In the genomic region with DNA sequence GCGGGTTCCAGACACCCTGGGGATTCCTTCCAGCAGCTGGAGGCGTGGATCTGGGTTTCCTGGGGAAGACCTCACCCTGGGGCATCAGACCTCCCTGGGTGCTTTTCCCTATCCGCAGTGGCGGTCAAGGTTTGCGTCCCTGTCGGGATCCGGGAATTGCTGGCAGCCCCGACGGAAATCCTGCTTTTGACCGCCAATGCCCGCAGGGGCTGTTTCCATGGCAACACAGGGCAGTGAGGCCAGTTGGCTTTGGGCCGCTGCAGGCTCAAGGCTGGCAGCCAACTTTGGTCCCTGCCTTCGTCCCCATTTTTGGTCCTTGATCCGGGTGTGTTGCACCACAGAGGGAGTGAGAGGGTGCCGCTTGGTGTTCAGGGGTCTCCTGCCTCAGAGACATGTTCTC, we compare ENCODE assay signal across 8 mouse cellular contexts. TPM values are rescaled to one million over a fixed set of nuclear protein-coding genes. Genes with fewer than 3 reads are reported as not detected.
A peak's percentile ranks its signal among the peaks of the same experiment; 100 is the strongest.
DNase-seq lines count a peak whose midpoint lies in the region; ATAC-seq and TF ChIP-seq lines count a peak whose summit lies in the region.

No protein-coding gene starts in this region.

- no peak overlapping the region for H3K27ac ChIP-seq in hindbrain, embryonic 11.5 days (ENCODE audit: low read depth, low read length)
- H3K27ac ChIP-seq in lung, embryonic 14.5 days (ENCODE audit: low read depth), result peak overlapping the region; percentile 7; the same call in 1 of the 2 replicates

- DNase-seq in adrenal gland, adult 2 months, result peak; percentile 92
- DNase-seq in cerebellum, adult 8-10 months, result peak; percentile 69
- peak; percentile 44 to 63 for DNase-seq in frontal cortex, postnatal 10 days (ENCODE audit: low spot score in 2 of 2)
- peak; percentile 82 for DNase-seq in hindbrain, embryonic 11.5 days (ENCODE audit: low spot score)
- peak; percentile 69 to 79 for DNase-seq in layer of hippocampus, postnatal 10 days (ENCODE audit: low spot score in 2 of 2)
- peak; percentile 88 for DNase-seq in lung, embryonic 14.5 days
- peak; percentile 39 for DNase-seq in retina, postnatal 7 days (ENCODE audit: low read depth, low spot score)
- no peak for DNase-seq in urinary bladder, postnatal 25 days (ENCODE audit: low spot score)

- no peaks in the 10 kb centered on the region for H3K9me3 ChIP-seq in hindbrain, embryonic 11.5 days (ENCODE audit: control insufficient read depth, low read length)
- H3K9me3 ChIP-seq in lung, embryonic 14.5 days (ENCODE audit: low read depth, low read length), result no peaks in the 10 kb centered on the region

- peaks cover 28% of the 10 kb centered on the region for H3K27me3 ChIP-seq in hindbrain, embryonic 11.5 days (ENCODE audit: control insufficient read depth, insufficient read depth, low read length)
- peaks cover 17% of the 10 kb centered on the region; the same call in 1 of the 2 replicates for H3K27me3 ChIP-seq in lung, embryonic 14.5 days (ENCODE audit: insufficient read depth, low read length)

- peaks cover 10% of the 10 kb centered on the region for H3K4me1 ChIP-seq in hindbrain, embryonic 11.5 days (replicated peaks; ENCODE audit: control insufficient read depth, insufficient read depth, low read length)
- peaks cover 15% of the 10 kb centered on the region for H3K4me1 ChIP-seq in lung, embryonic 14.5 days (ENCODE audit: insufficient read depth)

- H3K36me3 ChIP-seq in hindbrain, embryonic 11.5 days (ENCODE audit: control insufficient read depth, insufficient read depth, low read length), result no peaks in the 10 kb centered on the region
- H3K36me3 ChIP-seq in lung, embryonic 14.5 days (ENCODE audit: insufficient read depth), result no peaks in the 10 kb centered on the region

- no peak for ATAC-seq in hindbrain, embryonic 11.5 days (ENCODE audit: low FRiP score)
- no peak for ATAC-seq in lung, embryonic 14.5 days (ENCODE audit: insufficient read depth)

- H3K4me3 ChIP-seq in hindbrain, embryonic 11.5 days (ENCODE audit: low read depth, low read length), result peak overlapping the region; percentile 12; the same call in 1 of the 2 replicates
- peak overlapping the region; percentile 16; the same call in 1 of the 2 replicates for H3K4me3 ChIP-seq in lung, embryonic 14.5 days (ENCODE audit: low read depth, low read length)

- under 1% methylated on average over 15 of the region's 15 CpGs for WGBS in hindbrain, embryonic 11.5 days
- 2% methylated on average over 15 of the region's 15 CpGs for WGBS in lung, embryonic 14.5 days

- no peak for TF ChIP-seq CTCF in lung, embryonic 14.5 days (IDR thresholded peaks at IDR 0.05; ENCODE audit: low read depth)

- peak overlapping the region; percentile 32 for H3K4me2 ChIP-seq in hindbrain, embryonic 11.5 days (replicated peaks; ENCODE audit: low read depth, low read length)
- peak overlapping the region; percentile 56 for H3K4me2 ChIP-seq in lung, embryonic 14.5 days

- H3K9ac ChIP-seq in hindbrain, embryonic 11.5 days (ENCODE audit: low read depth, low read length), result no peak overlapping the region
- no peak overlapping the region for H3K9ac ChIP-seq in lung, embryonic 14.5 days

RNA-seq across cellular contexts. Expression of gene Fgr, which starts 1.0 kb away (rescaled TPM):
- under 1 TPM; 0.29 to 0.93 TPM for total RNA-seq in adrenal gland, adult 2 months (2021)
- 0.29 and 0.56 TPM in 2 replicates for polyA plus RNA-seq in adrenal gland, adult 2 months (2012; rRNA removed)
- 0.08 and 0.34 TPM in 2 replicates for polyA plus RNA-seq in hindbrain, embryonic 11.5 days (2014; fragmentation: Nextera tagmentation; extraction: Ambion mirVana)
- total RNA-seq in layer of hippocampus, postnatal 10 days (2021), result under 1 TPM; 0.13 to 0.46 TPM
- polyA plus RNA-seq in lung, embryonic 14.5 days (2014; fragmentation: Nextera tagmentation; extraction: Ambion mirVana), result 0.46 and 0.66 TPM in 2 replicates

RNA-seq across cellular contexts. Expression of gene Ahdc1, which starts 36.2 kb away (rescaled TPM):
- total RNA-seq in adrenal gland, adult 2 months (2021), result 10 to 100 TPM; 64.3 to 88.3 TPM
- polyA plus RNA-seq in adrenal gland, adult 2 months (2012; rRNA removed), result 78.1 and 88.7 TPM in 2 replicates
- polyA plus RNA-seq in hindbrain, embryonic 11.5 days (2014; fragmentation: Nextera tagmentation; extraction: Ambion mirVana), result 6.8 and 9.0 TPM in 2 replicates
- 100 to 1,000 TPM in 1 of 2 experiments, 10 to 100 TPM in 1; 98.1 to 103 TPM for total RNA-seq in layer of hippocampus, postnatal 10 days (2021)
- polyA plus RNA-seq in lung, embryonic 14.5 days (2014; fragmentation: Nextera tagmentation; extraction: Ambion mirVana), result 10.2 and 10.5 TPM in 2 replicates

RNA-seq across cellular contexts. Expression of gene Fam76a, which starts 52.5 kb away (rescaled TPM):
- 10 to 100 TPM; 27.7 to 35.4 TPM for total RNA-seq in adrenal gland, adult 2 months (2021)
- polyA plus RNA-seq in adrenal gland, adult 2 months (2012; rRNA removed), result 10.9 and 13.2 TPM in 2 replicates
- 29.7 and 31.9 TPM in 2 replicates for polyA plus RNA-seq in hindbrain, embryonic 11.5 days (2014; fragmentation: Nextera tagmentation; extraction: Ambion mirVana)
- 10 to 100 TPM; 26.6 to 28.0 TPM for total RNA-seq in layer of hippocampus, postnatal 10 days (2021)
- 43.0 and 44.7 TPM in 2 replicates for polyA plus RNA-seq in lung, embryonic 14.5 days (2014; fragmentation: Nextera tagmentation; extraction: Ambion mirVana)
